Mouse (Mus musculus): ENCODE data around the gene Ikbke. TPM values are rescaled to one million over a fixed set of nuclear protein-coding genes. Genes with fewer than 3 reads are reported as not detected.

Gene Ikbke
- polyA plus RNA-seq, 1 experiment from 2014 or later, result 0.55 TPM

Other genes with a start within 250 kb of the Ikbke start
- 49.8 and 56.0 TPM in 2 replicates for gene Mapkapk2, start 181.8 kb downstream of the Ikbke start, polyA plus RNA-seq (2014; fragmentation: Nextera tagmentation; extraction: Ambion mirVana)
- gene Dyrk3, start 141.3 kb downstream of the Ikbke start, polyA plus RNA-seq (2014; fragmentation: Nextera tagmentation; extraction: Ambion mirVana), result 17.2 and 23.4 TPM in 2 replicates
- gene Eif2d, start 126.4 kb downstream of the Ikbke start, polyA plus RNA-seq (2014; fragmentation: Nextera tagmentation; extraction: Ambion mirVana), result 55.7 and 56.7 TPM in 2 replicates
- gene Rassf5, start 34.3 kb downstream of the Ikbke start, polyA plus RNA-seq (2014; fragmentation: Nextera tagmentation; extraction: Ambion mirVana), result 0.52 and 1.00 TPM in 2 replicates
- 16.4 and 19.3 TPM in 2 replicates for gene Srgap2, start 247.7 kb upstream of the Ikbke start, polyA plus RNA-seq (2014; fragmentation: Nextera tagmentation; extraction: Ambion mirVana)
- 4.5 and 4.7 TPM in 2 replicates for gene Fam72a, start 248.3 kb upstream of the Ikbke start, polyA plus RNA-seq (2014; fragmentation: Nextera tagmentation; extraction: Ambion mirVana)